Mouse (Mus musculus) spleen, adult 2 months (tissue): Measurements from ENCODE around the gene Nckipsd. TPM values are rescaled to one million over a fixed set of nuclear protein-coding genes. Genes with fewer than 3 reads are reported as not detected.

Source experiments
- DNase-seq, 2 experiments: peaks; one replicate each; pipeline versions ENCODE4 v3.0.0 to v3.0.0-alpha.2; 2012 to 2021; ENCODE audit warnings: low spot score in 2 of 2, low read depth in 1 of 2
- H3K27ac ChIP-seq: fragments of 200-500 bp; 2 replicates; pipeline ENCODE4 v1.5.1; 2012; ENCODE audit warnings: low read length, inconsistent platforms; ENCODE audit not compliant: insufficient read depth
- H3K27me3 ChIP-seq: fragments of 200-500 bp; 2 replicates; pipeline ENCODE4 v1.6.1; 2012; ENCODE audit warnings: mild to moderate bottlenecking, moderate library complexity, low read length, inconsistent platforms; ENCODE audit not compliant: control insufficient read depth, insufficient read depth
- H3K36me3 ChIP-seq: fragments of 200-500 bp; 2 replicates; pipeline ENCODE4 v1.6.1; 2012; ENCODE audit warnings: mild to moderate bottlenecking, low read length, inconsistent platforms; ENCODE audit not compliant: control insufficient read depth, insufficient read depth
- H3K4me1 ChIP-seq: fragments of 200-500 bp; 2 replicates; pipeline ENCODE4 v1.6.1; 2011; ENCODE audit warnings: inconsistent platforms; ENCODE audit not compliant: control insufficient read depth, insufficient read depth, insufficient read length
- H3K4me3 ChIP-seq: fragments of 200-500 bp; 2 replicates; pipeline ENCODE4 v1.5.1; 2011; ENCODE audit warnings: mild to moderate bottlenecking, inconsistent platforms; ENCODE audit not compliant: insufficient read depth, insufficient read length; ENCODE audit errors: extremely low read depth
- CTCF ChIP-seq: fragments of 200-500 bp; IDR thresholded peaks from 2 replicates; pipeline ENCODE4 v1.5.1; 2011; ENCODE audit warnings: mild to moderate bottlenecking, inconsistent platforms; ENCODE audit not compliant: insufficient read depth, insufficient read length, insufficient replicate concordance; ENCODE audit errors: extremely low read depth
- POLR2A ChIP-seq: fragments of 200-500 bp; IDR thresholded peaks from 2 replicates; pipeline ENCODE4 v1.6.1; 2011; ENCODE audit warnings: low read depth, low read length, inconsistent platforms
- WGBS: fragments of 180-500 bp; shearing (Covaris S2); methylation state at CpG from one replicate; pipeline ENCODE4 v1.1.7; 2018; 5-methylcytosine and 5-hydroxymethylcytosine counted together
- polyA plus RNA-seq: library from polyadenylated mRNA; depleted of rRNA; stranded (reverse); fragments of >200 nt; gene quantifications from 2 replicates; pipeline ENCODE4 v1.2.3, GENCODE M21; 2012

Nckipsd gene
- polyA plus RNA-seq, 1 experiment, result 26.4 TPM

GRCm38 (mm10) chr9:108825820-108826699 is 17.9 kb downstream of the Nckipsd start, which contains the start of gene Celsr3:
Celsr3 (plus strand) TSS chr9:108826320.
- Histone ChIP-seq H3K4me1 (peaks cover 4% of the 10 kb centered on the region; the same call in 1 of the 2 replicates), H3K36me3 (no peaks in the 10 kb centered on the region), H3K27ac (no peak within 1 kb of the TSS), H3K27me3 (peaks cover 17% of the 10 kb centered on the region), H3K4me3 (no peak within 1 kb of the TSS; the same call in 1 of the 2 replicates)
- 6% methylated on average over 56 of the region's 70 CpGs for WGBS
- TF ChIP-seq CTCF (no peak), POLR2A (no peak)
- DNase-seq, result no peak

- Histone ChIP-seq H3K27me3 (peaks cover 17% of the 10 kb centered on the region), H3K4me3 (no peak overlapping the region; the same call in 1 of the 2 replicates), H3K4me1 (peaks cover 8% of the 10 kb centered on the region), H3K36me3 (no peaks in the 10 kb centered on the region), H3K27ac (no peak overlapping the region)
- TF ChIP-seq CTCF (no peak), POLR2A (no peak)
- peak; percentile 27 to 49 for DNase-seq
- 4% methylated on average over 39 of the region's 39 CpGs for WGBS
Observed at GRCm38 (mm10) chr9:108826700-108827340, 18.7 kb downstream of the Nckipsd start.

GRCm38 (mm10) chr9:108827454-108827853 is 19.3 kb downstream of the Nckipsd start:
- Histone ChIP-seq H3K36me3 (no peaks in the 10 kb centered on the region), H3K27ac (no peak overlapping the region), H3K4me1 (peaks cover 12% of the 10 kb centered on the region), H3K4me3 (no peak overlapping the region; the same call in 1 of the 2 replicates), H3K27me3 (peaks cover 22% of the 10 kb centered on the region)
- no peak for TF ChIP-seq POLR2A
- no peak for TF ChIP-seq CTCF
- 11% methylated on average over 34 of the region's 34 CpGs for WGBS
- DNase-seq, result no peak

GRCm38 (mm10) chr9:108827906-108828305 is 19.7 kb downstream of the Nckipsd start:
- no peak overlapping the region for H3K4me3 ChIP-seq
- no peak for DNase-seq
- peaks cover 25% of the 10 kb centered on the region for H3K27me3 ChIP-seq
- 63% methylated on average over 18 of the region's 18 CpGs for WGBS
- TF ChIP-seq POLR2A (no peak), CTCF (no peak)
- no peaks in the 10 kb centered on the region for H3K36me3 ChIP-seq
- peaks cover 16% of the 10 kb centered on the region for H3K4me1 ChIP-seq
- no peak overlapping the region for H3K27ac ChIP-seq

GRCm38 (mm10) chr9:108831637-108832036 is 23.5 kb downstream of the Nckipsd start:
- H3K27ac ChIP-seq, result no peak overlapping the region
- DNase-seq, result no peak
- WGBS, result 5% methylated on average over 23 of the region's 23 CpGs
- peak overlapping the region; percentile 53; the same call in 1 of the 2 replicates for H3K4me3 ChIP-seq
- peaks cover 12% of the 10 kb centered on the region for H3K4me1 ChIP-seq
- H3K27me3 ChIP-seq, result peaks cover 8% of the 10 kb centered on the region
- TF ChIP-seq CTCF (no peak), POLR2A (no peak)
- H3K36me3 ChIP-seq, result no peaks in the 10 kb centered on the region

- H3K4me3 ChIP-seq, result peak overlapping the region; percentile 53; the same call in 1 of the 2 replicates
- WGBS, result 6% methylated on average over 46 of the region's 46 CpGs
- H3K4me1 ChIP-seq, result peaks cover 12% of the 10 kb centered on the region
- peaks cover 8% of the 10 kb centered on the region for H3K27me3 ChIP-seq
- no peaks in the 10 kb centered on the region for H3K36me3 ChIP-seq
- TF ChIP-seq POLR2A (no peak), CTCF (no peak)
- no peak overlapping the region for H3K27ac ChIP-seq
- peak; percentile 63 to 75 for DNase-seq
Observed at GRCm38 (mm10) chr9:108832390-108833108, 24.4 kb downstream of the Nckipsd start.
